Mouse (Mus musculus) embryo, embryonic 11 days (tissue): ENCODE data around the gene Nans.

Experiments
- DNase-seq: peaks from one replicate; pipeline ENCODE4 v3.0.0-alpha.2; 2015

The Nans gene

GRCm38 (mm10) chr4:46533934-46534720 lies 45.1 kb downstream of the Nans start:
- DNase-seq = no peak

- no peak for DNase-seq
Observed at GRCm38 (mm10) chr4:46535094-46535830, 46.2 kb downstream of the Nans start.

- DNase-seq = peak; percentile 67
Observed at GRCm38 (mm10) chr4:46535840-46536361, 46.9 kb downstream of the Nans start, which contains the start of gene Trim14. Gene Trim14 (minus strand): TSS chr4:46536141.

DNA sequence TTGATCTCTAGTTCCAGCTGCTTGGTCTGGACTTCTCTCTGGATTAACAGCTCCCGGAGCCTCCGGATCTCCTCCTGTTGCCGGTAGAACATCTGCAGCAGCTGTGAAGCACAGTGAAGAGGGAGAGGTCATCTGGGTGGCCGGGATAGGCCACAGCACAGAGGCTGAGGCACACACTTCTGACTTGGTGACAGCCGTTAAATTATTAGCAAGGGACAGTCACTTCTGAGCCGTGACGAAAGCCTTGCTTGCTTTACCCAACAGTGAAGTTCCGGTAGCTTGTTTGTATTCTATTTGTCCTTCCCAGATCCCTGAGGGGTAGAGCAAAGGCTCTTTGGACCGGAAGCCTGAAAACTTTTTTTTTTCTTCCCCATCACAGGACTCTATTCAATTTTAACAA lies 50.1 kb downstream of the Nans start:
- no peak for DNase-seq

DNA sequence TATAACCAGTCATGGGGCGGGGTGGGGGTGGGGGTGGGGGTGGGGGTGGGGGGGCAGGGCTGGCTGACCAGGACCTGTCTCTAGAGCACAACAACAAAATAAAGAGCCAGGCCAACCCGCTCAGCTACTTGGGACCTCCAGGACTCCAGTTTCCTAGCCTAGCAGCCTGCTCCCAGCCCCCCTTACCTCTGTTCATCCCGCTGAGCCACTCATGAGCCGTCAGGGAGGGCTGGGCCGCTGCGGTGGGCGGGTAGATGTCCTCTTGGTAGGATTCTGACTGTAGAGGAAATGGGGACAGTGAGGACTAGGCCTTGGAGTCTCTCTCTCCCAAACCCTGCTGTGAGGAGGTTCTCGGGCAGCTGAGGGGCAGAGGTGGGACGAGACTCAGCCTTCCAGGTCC lies 52.7 kb downstream of the Nans start:
- DNase-seq = no peak

DNA sequence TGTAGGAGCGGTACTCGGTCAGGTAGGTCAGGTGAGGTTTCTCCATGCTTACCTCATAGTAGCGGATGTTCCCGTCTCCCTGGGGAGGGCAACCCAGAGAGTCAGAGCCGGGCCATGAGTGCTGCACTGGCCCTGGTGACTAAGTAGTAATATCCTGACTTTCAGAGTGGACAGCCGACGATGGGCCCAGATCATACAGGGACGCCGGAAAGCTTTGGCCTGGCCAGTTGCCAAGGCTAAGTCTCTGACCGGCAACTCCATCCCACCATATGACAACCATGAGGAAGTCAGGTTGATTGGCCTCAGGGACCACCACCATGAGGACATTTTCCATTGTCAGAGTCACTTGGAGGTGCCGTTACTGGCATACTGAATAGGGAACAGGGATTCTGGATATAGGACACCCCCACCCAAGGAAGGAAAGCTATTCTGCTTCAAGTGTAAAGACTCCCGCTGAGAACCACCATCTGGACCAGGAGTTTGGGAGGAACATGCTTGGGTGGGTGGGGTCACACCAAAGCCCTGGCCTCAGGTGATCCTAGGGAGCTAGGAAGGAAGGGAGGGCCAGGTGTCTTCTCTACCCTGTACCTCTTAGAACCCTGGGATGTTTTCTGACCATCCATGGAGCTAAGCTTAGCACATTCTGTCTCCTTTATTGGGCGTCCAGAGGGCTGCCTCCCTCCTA lies 54.5 kb downstream of the Nans start:
- DNase-seq = no peak

DNA sequence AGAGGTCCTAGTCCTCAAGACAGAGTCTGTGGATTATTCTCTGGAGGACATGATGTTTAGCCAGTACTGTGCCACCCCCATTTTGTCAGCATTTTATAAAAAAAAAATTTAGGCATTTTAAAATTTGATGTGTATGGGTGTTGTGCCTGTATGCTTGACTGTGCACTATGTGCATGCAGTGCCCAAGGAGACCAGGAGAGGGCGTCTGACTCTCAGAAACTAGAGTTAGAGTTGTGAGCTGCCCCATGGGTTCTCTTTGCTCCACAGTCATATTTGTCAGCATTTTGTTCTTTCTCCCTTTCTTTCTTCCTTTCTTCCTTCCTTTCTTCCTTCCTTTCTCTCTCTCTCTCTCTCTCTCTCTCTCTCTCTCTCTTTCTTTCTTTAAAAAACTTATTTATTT lies 55.3 kb downstream of the Nans start:
- no peak for DNase-seq

DNA sequence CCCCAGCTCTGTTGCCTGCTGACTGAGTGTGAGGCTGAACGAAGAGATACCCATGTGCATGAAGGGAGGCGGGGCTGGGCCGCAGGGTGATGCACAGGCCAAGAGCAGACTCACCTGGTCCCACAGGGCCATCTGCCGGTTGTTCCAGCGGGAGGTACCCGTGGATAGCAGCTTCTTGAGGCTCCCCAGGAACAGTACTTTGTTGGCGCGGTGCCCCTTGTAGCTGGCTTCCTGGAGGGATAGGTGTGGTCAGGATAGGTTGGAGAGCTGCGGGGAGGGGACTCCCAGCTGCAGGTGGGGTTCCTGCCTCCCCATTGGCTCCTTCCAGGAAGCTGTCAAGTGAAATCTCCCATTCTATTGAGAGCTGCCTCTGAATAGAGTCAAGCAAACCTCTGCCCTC lies 56.5 kb downstream of the Nans start:
- no peak for DNase-seq

DNA sequence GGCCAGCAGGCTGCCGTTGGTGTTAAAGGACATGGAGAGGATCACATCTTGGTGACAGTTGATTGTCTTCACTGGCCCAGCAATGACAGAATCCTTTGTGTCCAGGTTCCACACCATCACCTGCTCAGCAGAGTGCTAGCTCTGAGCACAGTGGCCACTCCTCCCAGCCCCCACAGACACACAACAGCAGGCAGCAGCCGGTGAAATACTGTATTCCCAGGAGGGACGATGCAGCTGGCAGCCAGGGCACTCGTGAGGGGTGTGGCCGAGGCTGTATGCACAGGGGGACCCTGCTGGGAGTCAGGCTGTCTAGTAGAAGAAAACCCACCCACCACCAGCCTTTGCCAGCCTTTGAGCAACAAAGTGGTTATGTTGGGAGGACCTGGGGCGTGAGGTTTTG lies 57.7 kb downstream of the Nans start:
- no peak for DNase-seq

DNA sequence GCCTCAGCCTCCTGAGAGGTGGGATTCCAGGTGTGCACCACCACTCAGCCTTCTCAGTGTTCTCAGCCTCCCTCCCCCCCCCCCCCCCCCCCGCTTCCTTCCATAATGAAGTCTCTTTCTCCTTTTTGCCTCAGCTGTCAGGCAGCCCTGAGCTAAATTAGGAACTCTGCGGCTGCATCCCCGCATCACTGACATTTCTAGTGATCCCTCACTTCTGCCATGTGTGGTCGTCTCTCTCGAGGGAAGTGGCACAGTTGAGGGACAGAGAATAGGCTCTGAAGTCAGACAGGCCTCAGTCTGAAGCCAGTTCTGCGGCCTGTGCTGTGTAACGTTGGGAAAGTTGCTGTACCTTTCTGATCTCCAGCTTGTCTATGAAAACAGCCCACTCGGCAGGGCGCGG lies 60.9 kb downstream of the Nans start:
- no peak for DNase-seq

- no peak for DNase-seq
Observed at GRCm38 (mm10) chr4:46550406-46550805, 61.4 kb downstream of the Nans start.
